Mouse (Mus musculus) bone marrow macrophage, adult 2 months (primary cell): Measurements from ENCODE around the gene Ifnk.

ENCODE experiments used
- CTCF ChIP-seq: IDR thresholded peaks from 2 replicates; pipeline ENCODE4 v1.5.1; 2012; ENCODE audit warnings: low read depth, mild to moderate bottlenecking, low read length, moderate library complexity
- POLR2A ChIP-seq: IDR thresholded peaks from 2 replicates; pipeline ENCODE4 v1.6.1; 2012; ENCODE audit warnings: mild to moderate bottlenecking, low read depth, low read length, borderline replicate concordance

GRCm38 (mm10) chr4:35114950-35115349, 36.9 kb upstream of the Ifnk start:
- TF ChIP-seq CTCF (no peak), POLR2A (no peak)
